Comparison of ENCODE assay signal across 8 mouse cellular contexts in the genomic region with DNA sequence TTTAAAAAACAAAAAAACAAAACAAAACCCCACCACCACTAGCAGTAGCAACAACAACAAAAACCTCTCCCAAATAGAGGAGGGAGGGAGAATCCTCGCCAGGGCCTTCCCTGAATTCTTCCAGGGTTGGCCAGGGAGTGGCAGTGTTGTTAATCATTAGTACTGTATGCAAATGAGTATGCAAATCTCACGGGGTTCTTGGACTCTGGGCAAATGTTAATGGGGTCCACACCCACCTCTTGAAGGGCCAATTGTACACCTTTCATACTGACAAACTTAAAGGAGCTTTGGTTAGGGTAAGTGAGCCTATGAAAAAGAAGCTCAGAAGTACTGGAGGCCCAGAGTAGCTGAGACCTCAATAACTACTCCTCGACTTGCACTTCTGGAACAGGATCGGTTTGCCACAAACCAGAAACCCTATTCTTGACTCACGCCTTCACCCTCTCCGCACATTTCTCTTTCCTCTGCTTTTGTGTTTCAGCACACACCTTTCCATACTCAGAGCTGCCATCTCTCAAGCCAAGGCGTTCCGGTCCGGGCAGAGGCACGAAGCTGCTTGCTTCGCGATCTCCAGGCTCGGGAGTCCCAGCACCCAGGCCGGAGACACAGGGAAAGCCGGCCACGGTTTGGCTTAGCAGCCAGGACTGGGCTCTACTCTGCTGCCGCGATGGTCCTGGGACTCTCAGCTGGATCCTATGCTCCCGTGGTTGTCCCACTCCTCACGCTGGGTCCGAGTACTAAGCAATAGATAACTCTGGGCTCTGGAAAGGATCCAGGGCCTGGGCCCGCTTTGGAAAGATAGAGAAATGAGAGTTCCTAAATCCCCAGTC. TPM values are rescaled to one million over a fixed set of nuclear protein-coding genes. Genes with fewer than 3 reads are reported as not detected.
DNase-seq lines count a peak whose midpoint lies in the region; ATAC-seq and TF ChIP-seq lines count a peak whose summit lies in the region.

No protein-coding gene starts in this region.

- in situ Hi-C loops in ES-E14 (cut with MboI; ENCODE audit: low sequenced_read_pairs in 2 of 2, unreplicated experiment in 2 of 2): no loop called here

- WGBS in forebrain, embryonic 13.5 days: 1% methylated on average over 22 of the region's 22 CpGs
- 2% methylated on average over 22 of the region's 22 CpGs for WGBS in hindbrain, embryonic 12.5 days
- WGBS in stomach, embryonic 16.5 days: 4% methylated on average over 22 of the region's 22 CpGs

- peak overlapping the region in 1 of 2 experiments; percentile 46; a peak in 2 of 4 replicates for H3K4me3 ChIP-seq in ES-E14 (ENCODE audit: insufficient read depth in 1 of 2, low read depth in 1 of 2, low read length in 2 of 2, poor library complexity in 1 of 2, severe bottlenecking in 1 of 2)
- peak overlapping the region; percentile 51 for H3K4me3 ChIP-seq in brown adipose tissue, adult 24 weeks (ENCODE audit: insufficient read depth, low read depth, low read length)
- peak overlapping the region; percentile 78 for H3K4me3 ChIP-seq in forebrain, embryonic 13.5 days
- peak overlapping the region; percentile 80 for H3K4me3 ChIP-seq in hindbrain, embryonic 12.5 days
- H3K4me3 ChIP-seq in stomach, embryonic 16.5 days (replicated peaks; ENCODE audit: low read length): peak overlapping the region; percentile 64

- H3K27ac ChIP-seq in ES-E14 (ENCODE audit: insufficient read depth, low read depth, low read length, poor library complexity, severe bottlenecking): no peak overlapping the region
- no peak overlapping the region for H3K27ac ChIP-seq in brown adipose tissue, adult 24 weeks (replicated peaks; ENCODE audit: low read depth, low read length)
- no peak overlapping the region for H3K27ac ChIP-seq in forebrain, embryonic 13.5 days
- H3K27ac ChIP-seq in hindbrain, embryonic 12.5 days: peak overlapping the region; percentile 40; the same call in 1 of the 2 replicates
- H3K27ac ChIP-seq in stomach, embryonic 16.5 days (ENCODE audit: low read length): peak overlapping the region; percentile 7; the same call in 1 of the 2 replicates

- DNase-seq in ES-E14 (ENCODE audit: low read depth, low spot score): peak; percentile 54
- peak; percentile 49 to 61 for DNase-seq in layer of hippocampus, postnatal 25 days (ENCODE audit: extremely low spot score in 1 of 2, low spot score in 1 of 2)
- peak; percentile 23 for DNase-seq in mesoderm, embryonic 11.5 days (ENCODE audit: low read depth, low spot score)
- no peak for DNase-seq in thymus, postnatal 36 days

- peak overlapping the region; percentile 97 for H3K4me2 ChIP-seq in forebrain, embryonic 13.5 days
- peak overlapping the region; percentile 99 for H3K4me2 ChIP-seq in hindbrain, embryonic 12.5 days (replicated peaks)
- peak overlapping the region; percentile 99 for H3K4me2 ChIP-seq in stomach, embryonic 16.5 days (ENCODE audit: low read depth, low read length)

- H3K36me3 ChIP-seq in ES-E14 (ENCODE audit: control insufficient read depth, insufficient read depth, low read length, poor library complexity, severe bottlenecking): no peaks in the 10 kb centered on the region
- H3K36me3 ChIP-seq in forebrain, embryonic 13.5 days (ENCODE audit: poor library complexity, severe bottlenecking): no peaks in the 10 kb centered on the region
- no peaks in the 10 kb centered on the region for H3K36me3 ChIP-seq in hindbrain, embryonic 12.5 days
- no peaks in the 10 kb centered on the region for H3K36me3 ChIP-seq in stomach, embryonic 16.5 days (ENCODE audit: control insufficient read depth, insufficient read depth, low read length)

- no peak overlapping the region for H3K9ac ChIP-seq in ES-E14 (ENCODE audit: insufficient read depth, low read depth, low read length, poor library complexity, severe bottlenecking)
- peak overlapping the region; percentile 88 for H3K9ac ChIP-seq in forebrain, embryonic 13.5 days
- H3K9ac ChIP-seq in hindbrain, embryonic 12.5 days: peak overlapping the region; percentile 83
- H3K9ac ChIP-seq in stomach, embryonic 16.5 days (ENCODE audit: low read length): peak overlapping the region; percentile 77; the same call in 1 of the 2 replicates

- H3K27me3 ChIP-seq in forebrain, embryonic 13.5 days: peaks cover 25% of the 10 kb centered on the region
- H3K27me3 ChIP-seq in hindbrain, embryonic 12.5 days: peaks cover 30% of the 10 kb centered on the region
- peaks cover 40% of the 10 kb centered on the region for H3K27me3 ChIP-seq in stomach, embryonic 16.5 days (ENCODE audit: control insufficient read depth, insufficient read depth, low read length)

- H3K9me3 ChIP-seq in ES-E14 (ENCODE audit: control insufficient read depth, insufficient read depth, low read depth, low read length): no peaks in the 10 kb centered on the region
- H3K9me3 ChIP-seq in forebrain, embryonic 13.5 days (replicated peaks): no peaks in the 10 kb centered on the region
- no peaks in the 10 kb centered on the region for H3K9me3 ChIP-seq in hindbrain, embryonic 12.5 days (replicated peaks)
- no peaks in the 10 kb centered on the region for H3K9me3 ChIP-seq in stomach, embryonic 16.5 days (replicated peaks; ENCODE audit: control insufficient read depth, low read length)

- peak; percentile 46 for ATAC-seq in forebrain, embryonic 13.5 days
- no peak for ATAC-seq in hindbrain, embryonic 12.5 days (ENCODE audit: low FRiP score)
- ATAC-seq in stomach, embryonic 16.5 days (ENCODE audit: insufficient read depth, low FRiP score): no peak

- peaks cover 0 to 7% of the 10 kb centered on the region in 2 experiments; a peak in 2 of 4 replicates for H3K4me1 ChIP-seq in ES-E14 (ENCODE audit: control insufficient read depth in 2 of 2, insufficient read depth in 2 of 2, low read length in 2 of 2, poor library complexity in 1 of 2)
- H3K4me1 ChIP-seq in brown adipose tissue, adult 24 weeks (ENCODE audit: control insufficient read depth, insufficient read depth, insufficient read length, low read length): no peaks in the 10 kb centered on the region
- H3K4me1 ChIP-seq in forebrain, embryonic 13.5 days: peaks cover 38% of the 10 kb centered on the region
- H3K4me1 ChIP-seq in hindbrain, embryonic 12.5 days: peaks cover 22% of the 10 kb centered on the region
- H3K4me1 ChIP-seq in stomach, embryonic 16.5 days (ENCODE audit: control insufficient read depth, insufficient read depth, low read length): peaks cover 14% of the 10 kb centered on the region; the same call in 1 of the 2 replicates

TF ChIP-seq in ES-E14, 5 proteins besides CTCF, POLR2A, EP300 and RAD21:
- no peak for TF ChIP-seq ZNF384 (IDR thresholded peaks at IDR 0.05; ENCODE audit: low read depth, low read length)
TF ChIP-seq in ES-E14: peak in this region for 0.

RNA-seq across cellular contexts. Expression of a gene that starts 1.3 kb away (rescaled TPM):
- total RNA-seq in ES-E14 (2012; rRNA removed): 0.04 and 0.16 TPM in 2 replicates
- 0.28 and 0.42 TPM in 2 replicates for polyA plus RNA-seq in brown adipose tissue, adult 24 weeks (2012; ENCODE audit: insufficient read depth, insufficient read length, missing spikeins)
- 5.3 and 5.6 TPM in 2 replicates for polyA plus RNA-seq in forebrain, embryonic 13.5 days (2015; fragmentation: Nextera tagmentation; extraction: Ambion mirVana)
- polyA plus RNA-seq in hindbrain, embryonic 12.5 days (2016; fragmentation: Nextera tagmentation; extraction: Ambion mirVana): 5.3 and 5.9 TPM in 2 replicates
- 10 to 100 TPM; 50.9 to 53.7 TPM for total RNA-seq in layer of hippocampus, postnatal 25 days (2021)
- 4.8 and 5.6 TPM in 2 replicates for polyA plus RNA-seq in stomach, embryonic 16.5 days (2015; fragmentation: Nextera tagmentation; extraction: Ambion mirVana)

Comparison
In these comparisons a context has a peak if more than half of its experiments do, and no peak if none do; other contexts are left out.
1. DNase-seq: peak in ES-E14 (single experiment), layer of hippocampus, postnatal 25 days (2 of 2) and mesoderm, embryonic 11.5 days (single experiment); none in thymus, postnatal 36 days (0 of 2).
2. H3K27ac ChIP-seq: peak in hindbrain, embryonic 12.5 days (single experiment) and stomach, embryonic 16.5 days (single experiment); none in ES-E14 (single experiment), brown adipose tissue, adult 24 weeks (single experiment) and forebrain, embryonic 13.5 days (single experiment).
3. Peak in every context shown above with its lines, with median percentiles within 50 percentile points of each other: H3K4me2 ChIP-seq.